In genomic region chr12:91815990-91816389, GRCm38 (mm10) we compare ENCODE assay signal across 8 mouse cellular contexts. TPM values are rescaled to one million over a fixed set of nuclear protein-coding genes. Genes with fewer than 3 reads are reported as not detected.
DNase-seq lines count a peak whose midpoint lies in the region; ATAC-seq and TF ChIP-seq lines count a peak whose summit lies in the region.

No protein-coding gene starts in this region.

- no peak overlapping the region for H3K4me3 ChIP-seq in C2C12 (ENCODE audit: insufficient read depth, poor library complexity, severe bottlenecking)
- no peak overlapping the region for H3K4me3 ChIP-seq in liver, postnatal 0 days (ENCODE audit: low read depth, low read length)
- H3K4me3 ChIP-seq in thymus, adult 2 months (ENCODE audit: control insufficient read depth, insufficient read depth, low read length), result no peak overlapping the region

- no peaks in the 10 kb centered on the region for H3K4me1 ChIP-seq in liver, postnatal 0 days (ENCODE audit: insufficient read depth)
- no peaks in the 10 kb centered on the region for H3K4me1 ChIP-seq in thymus, adult 2 months (replicated peaks; ENCODE audit: control insufficient read depth, insufficient read depth, low read length)

- peak; percentile 9 for DNase-seq in WW6 (ENCODE audit: low read depth, low spot score)
- DNase-seq in embryo, embryonic 10 days (ENCODE audit: low spot score), result peak; percentile 56
- peak; percentile 41 to 73 for DNase-seq in heart, postnatal 10 days
- peak; percentile 50 to 64 for DNase-seq in kidney, postnatal 25 days
- peak; percentile 55 for DNase-seq in liver, postnatal 0 days
- peak; percentile 55 for DNase-seq in thymus, adult 2 months

- no peaks in the 10 kb centered on the region for H3K79me2 ChIP-seq in C2C12 (ENCODE audit: control insufficient read depth, insufficient read depth)

- no peak for TF ChIP-seq POLR2A in thymus, adult 2 months (IDR thresholded peaks at IDR 0.05; ENCODE audit: control insufficient read depth, extremely low read depth, insufficient read depth, low read length, poor library complexity)

- 28% methylated on average over 10 of the region's 10 CpGs for WGBS in liver, postnatal 0 days (ENCODE audit: insufficient replicate concordance)
- 39% methylated on average over 10 of the region's 10 CpGs for WGBS in thymus, adult 2 months

- peaks cover 34% of the 10 kb centered on the region for H3K36me3 ChIP-seq in C2C12 (ENCODE audit: control insufficient read depth, insufficient read depth)
- peaks cover 72% of the 10 kb centered on the region for H3K36me3 ChIP-seq in liver, postnatal 0 days (replicated peaks; ENCODE audit: insufficient read depth, low read length)
- peaks cover 57% of the 10 kb centered on the region for H3K36me3 ChIP-seq in thymus, adult 2 months (ENCODE audit: control insufficient read depth, insufficient read depth, low read length)

- intact Hi-C loops in heart, postnatal 10 days (cut with DNase I), result no loop called here

- ATAC-seq in liver, postnatal 0 days, result 0 out of 2 replicates have a peak, but pooled peaks have one; percentile 36
- ATAC-seq in neutrophil, adult 5-6 weeks (ENCODE audit: extremely low read depth, insufficient number of reproducible peaks, low FRiP score, poor library complexity, severe bottlenecking), result peak; percentile 59; the same call in 1 of the 2 replicates

- H3K9me3 ChIP-seq in liver, postnatal 0 days (ENCODE audit: low read length), result no peaks in the 10 kb centered on the region

- H3K9ac ChIP-seq in liver, postnatal 0 days (replicated peaks), result no peak overlapping the region

- H3K27me3 ChIP-seq in C2C12 (ENCODE audit: control insufficient read depth, insufficient read depth, insufficient read length), result no peaks in the 10 kb centered on the region
- H3K27me3 ChIP-seq in liver, postnatal 0 days (ENCODE audit: insufficient read depth, low read length), result no peaks in the 10 kb centered on the region
- no peaks in the 10 kb centered on the region for H3K27me3 ChIP-seq in thymus, adult 2 months (ENCODE audit: control insufficient read depth, insufficient read depth, low read length)

- H3K79me3 ChIP-seq in C2C12 (ENCODE audit: low read depth), result no peaks in the 10 kb centered on the region

- no peak for TF ChIP-seq EP300 in liver, postnatal 0 days (IDR thresholded peaks at IDR 0.05; ENCODE audit: low read depth)

- no peak overlapping the region for H3K4me2 ChIP-seq in liver, postnatal 0 days (ENCODE audit: low read depth, low read length)

- peak; percentile 18 for TF ChIP-seq CTCF in C2C12 (IDR thresholded peaks at IDR 0.05; ENCODE audit: control insufficient read depth, insufficient read depth, insufficient read length)
- TF ChIP-seq CTCF in liver, postnatal 0 days (IDR thresholded peaks at IDR 0.05; ENCODE audit: low read depth), result peak; percentile 75
- 0 out of 2 replicates have a peak, but pooled peaks have one; percentile 27 for TF ChIP-seq CTCF in thymus, adult 2 months (IDR thresholded peaks at IDR 0.05; ENCODE audit: borderline replicate concordance, control insufficient read depth, extremely low read depth, insufficient read depth, low read length, poor library complexity)

- H3K27ac ChIP-seq in liver, postnatal 0 days (ENCODE audit: low read depth), result no peak overlapping the region
- H3K27ac ChIP-seq in thymus, adult 2 months (ENCODE audit: control insufficient read depth, insufficient read depth, low read length), result no peak overlapping the region

- no peak overlapping the region for H3ac ChIP-seq in C2C12 (ENCODE audit: control insufficient read depth, insufficient read length, low read depth)

TF ChIP-seq in C2C12, 6 proteins besides CTCF, POLR2A, EP300 and RAD21:
- no peak for TF ChIP-seq FOSL1 (IDR thresholded peaks at IDR 0.05; ENCODE audit: insufficient read depth, low read length, poor library complexity, severe bottlenecking)
- TF ChIP-seq MYOG (IDR thresholded peaks at IDR 0.05; ENCODE audit: control insufficient read depth, extremely low read depth, insufficient read length), result no peak
- TF ChIP-seq USF1 (IDR thresholded peaks at IDR 0.05; ENCODE audit: low read depth), result no peak
- no peak for TF ChIP-seq MAX (IDR thresholded peaks at IDR 0.05)
- TF ChIP-seq MYOD1 (IDR thresholded peaks at IDR 0.05; ENCODE audit: control insufficient read depth, insufficient read length, low read depth), result no peak
- no peak for TF ChIP-seq CEBPB (IDR thresholded peaks at IDR 0.05; ENCODE audit: low read depth)
TF ChIP-seq in C2C12: peak in this region for 0.

RNA-seq across cellular contexts. Expression of gene Ston2, which starts 27.8 kb away (rescaled TPM):
- polyA plus RNA-seq in C2C12 (2012; fragmentation: generic; extraction: Trizol), result 11.6 TPM
- 1 to 10 TPM; 4.9 to 7.8 TPM for total RNA-seq in heart, postnatal 10 days (2021)
- polyA plus RNA-seq in liver, postnatal 0 days (2015; fragmentation: Nextera tagmentation; extraction: Ambion mirVana), result 5.5 and 5.6 TPM in 2 replicates
- total RNA-seq in neutrophil, adult 5-6 weeks (2017), result 12.8 and 18.2 TPM in 2 replicates
- polyA plus RNA-seq in thymus, adult 2 months (2012; rRNA removed), result 17.5 and 20.3 TPM in 2 replicates

RNA-seq across cellular contexts. Expression of gene Sel1l, which starts 33.0 kb away (rescaled TPM):
- polyA plus RNA-seq in C2C12 (2012; fragmentation: generic; extraction: Trizol), result 20.9 TPM
- 10 to 100 TPM; 60.3 to 62.6 TPM for total RNA-seq in heart, postnatal 10 days (2021)
- 66.8 and 75.7 TPM in 2 replicates for polyA plus RNA-seq in liver, postnatal 0 days (2015; fragmentation: Nextera tagmentation; extraction: Ambion mirVana)
- 89.8 and 109 TPM in 2 replicates for total RNA-seq in neutrophil, adult 5-6 weeks (2017)
- polyA plus RNA-seq in thymus, adult 2 months (2012; rRNA removed), result 48.5 and 67.6 TPM in 2 replicates

Comparison
In these comparisons a context has a peak if more than half of its experiments do, and no peak if none do; other contexts are left out.
1. CTCF ChIP-seq: peak in every context shown above with its lines; median percentile 75 in liver, postnatal 0 days; 27 in thymus, adult 2 months; 18 in C2C12.